Mouse (Mus musculus): ENCODE measurements at regions not wholly inside any gene's neighbourhood (a gene's known extent, or its start where the extent isn't known, plus 50 kb on each side); places are given as distances from the start of the nearest gene placed in this dataset.

DNA sequence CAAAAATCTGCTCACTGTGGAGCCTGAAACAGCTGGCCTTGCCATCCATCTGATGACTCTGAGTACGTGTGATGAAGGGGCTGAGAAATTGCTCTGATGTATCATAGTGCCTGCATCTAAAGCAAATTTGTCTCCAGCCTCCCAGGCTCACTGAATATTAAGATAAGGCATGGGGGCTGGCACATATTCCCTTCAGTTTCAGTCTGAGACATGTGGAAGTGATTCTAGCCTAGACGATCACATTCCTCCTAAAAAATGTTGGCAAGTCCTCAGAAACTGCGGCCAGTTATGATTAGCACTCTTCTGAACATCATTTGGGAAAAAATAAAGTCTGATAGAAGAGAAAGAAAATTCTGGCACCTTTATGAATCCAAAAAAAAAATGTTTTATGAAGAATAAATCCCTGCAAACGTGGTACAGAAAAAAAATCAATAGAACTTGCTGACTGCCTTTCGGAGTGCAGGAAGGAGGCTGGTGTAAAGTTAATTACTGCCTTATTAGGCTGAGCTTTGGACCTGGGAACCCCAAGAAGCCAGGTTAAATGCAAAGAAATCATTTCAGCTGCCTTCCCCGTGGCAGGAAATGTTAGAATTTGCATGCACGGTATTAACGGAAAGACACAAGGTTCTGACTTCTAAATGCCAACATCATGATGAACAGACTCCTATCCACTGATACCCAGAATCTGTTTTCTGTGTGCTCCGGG is 762.2 kb downstream of the Adgrl2 start:
- Histone ChIP-seq H3K4me3 (ENCODE audit: insufficient read depth, low read depth, low read length) (no peak overlapping the region), H3K4me1 (ENCODE audit: control insufficient read depth, insufficient read depth, insufficient read length, low read length) (no peaks in the 10 kb centered on the region), H3K27ac (replicated peaks; ENCODE audit: low read depth, low read length) (no peak overlapping the region)

DNA sequence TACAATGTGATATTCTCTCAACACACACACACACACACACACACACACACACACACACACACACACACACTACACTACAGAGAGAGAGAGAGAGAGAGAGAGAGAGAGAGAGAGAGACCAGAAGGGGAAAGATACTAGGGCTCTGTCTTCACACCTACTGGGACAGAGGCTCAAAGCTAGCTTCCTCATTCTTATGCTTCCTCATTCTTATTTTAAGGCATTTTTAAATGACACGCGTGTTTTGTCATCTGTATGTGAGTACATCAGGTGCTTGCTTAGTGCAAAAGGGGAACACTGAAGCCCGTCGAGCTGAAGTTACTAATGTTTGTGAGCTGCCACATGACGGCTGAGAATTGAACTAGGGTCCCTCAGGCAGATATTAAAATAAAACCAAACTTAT is 769.5 kb downstream of the Adgrl2 start:
- no peak overlapping the region for H3K4me3 ChIP-seq (ENCODE audit: insufficient read depth, low read depth, low read length)
- H3K4me1 ChIP-seq (ENCODE audit: control insufficient read depth, insufficient read depth, insufficient read length, low read length) = no peaks in the 10 kb centered on the region
- no peak overlapping the region for H3K27ac ChIP-seq (replicated peaks; ENCODE audit: low read depth, low read length)

GRCm38 (mm10) chr3:148220024-148220590 is 770.2 kb downstream of the Adgrl2 start:
- Histone ChIP-seq H3K4me1 (ENCODE audit: control insufficient read depth, insufficient read depth, insufficient read length, low read length) (no peaks in the 10 kb centered on the region), H3K27ac (replicated peaks; ENCODE audit: low read depth, low read length) (no peak overlapping the region), H3K4me3 (ENCODE audit: insufficient read depth, low read depth, low read length) (no peak overlapping the region)

- no peak overlapping the region for H3K4me3 ChIP-seq (ENCODE audit: insufficient read depth, low read depth, low read length)
- no peaks in the 10 kb centered on the region for H3K4me1 ChIP-seq (ENCODE audit: control insufficient read depth, insufficient read depth, insufficient read length, low read length)
- H3K27ac ChIP-seq (replicated peaks; ENCODE audit: low read depth, low read length) = no peak overlapping the region
Measured at GRCm38 (mm10) chr3:148202148-148202547, 788.2 kb downstream of the Adgrl2 start.

DNA sequence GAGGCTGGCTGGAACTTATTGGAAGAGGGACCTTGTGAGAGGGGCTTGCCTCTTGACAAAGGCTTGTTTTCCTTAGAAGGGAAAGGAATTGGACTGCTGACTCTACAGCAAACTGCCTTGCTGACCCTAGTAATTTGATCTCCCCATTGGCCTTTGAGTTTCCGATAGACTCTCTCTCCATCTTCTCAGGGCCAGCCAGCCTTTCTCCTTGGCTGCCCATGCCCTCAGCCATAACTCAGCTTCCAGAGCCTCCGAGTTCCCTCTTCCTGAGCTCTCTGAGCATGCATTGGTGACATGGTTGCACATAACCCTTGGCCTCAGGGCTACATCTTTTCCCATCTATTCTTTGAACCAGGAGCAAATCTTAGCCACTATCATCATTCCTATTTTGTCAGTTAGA is 803.7 kb downstream of the Adgrl2 start:
- H3K4me3 ChIP-seq (ENCODE audit: insufficient read depth, low read depth, low read length) = no peak overlapping the region
- no peak overlapping the region for H3K27ac ChIP-seq (replicated peaks; ENCODE audit: low read depth, low read length)
- no peaks in the 10 kb centered on the region for H3K4me1 ChIP-seq (ENCODE audit: control insufficient read depth, insufficient read depth, insufficient read length, low read length)

- no peaks in the 10 kb centered on the region for H3K4me1 ChIP-seq (ENCODE audit: control insufficient read depth, insufficient read depth, insufficient read length, low read length)
- no peak overlapping the region for H3K4me3 ChIP-seq (ENCODE audit: insufficient read depth, low read depth, low read length)
- no peak overlapping the region for H3K27ac ChIP-seq (replicated peaks; ENCODE audit: low read depth, low read length)
Measured at GRCm38 (mm10) chr3:148167556-148167955, 822.8 kb downstream of the Adgrl2 start.

DNA sequence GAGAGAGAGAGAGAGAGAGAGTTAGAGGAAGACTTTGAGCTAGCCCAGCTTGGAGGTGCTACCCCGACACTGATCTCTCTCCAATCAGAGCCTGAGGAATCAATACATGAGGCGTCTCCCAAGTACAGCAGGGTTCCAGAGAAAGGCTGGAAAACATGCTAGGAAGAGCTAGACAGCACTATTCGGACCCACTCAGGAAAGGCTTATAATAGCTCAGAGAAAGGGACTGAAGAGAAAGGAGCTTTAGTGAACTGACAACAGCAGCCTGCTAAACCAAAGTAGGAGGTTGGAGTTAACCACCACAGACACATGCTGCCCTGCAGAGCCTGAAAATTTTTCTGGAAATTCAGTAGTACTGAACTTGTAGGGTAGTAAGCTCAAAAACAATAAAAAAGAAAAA is 831.3 kb downstream of the Adgrl2 start:
- Histone ChIP-seq H3K27ac (replicated peaks; ENCODE audit: low read depth, low read length) (no peak overlapping the region), H3K4me1 (ENCODE audit: control insufficient read depth, insufficient read depth, insufficient read length, low read length) (no peaks in the 10 kb centered on the region), H3K4me3 (ENCODE audit: insufficient read depth, low read depth, low read length) (no peak overlapping the region)

GRCm38 (mm10) chr3:148158533-148158932 is 831.8 kb downstream of the Adgrl2 start:
- Histone ChIP-seq H3K27ac (replicated peaks; ENCODE audit: low read depth, low read length) (no peak overlapping the region), H3K4me3 (ENCODE audit: insufficient read depth, low read depth, low read length) (no peak overlapping the region), H3K4me1 (ENCODE audit: control insufficient read depth, insufficient read depth, insufficient read length, low read length) (no peaks in the 10 kb centered on the region)

GRCm38 (mm10) chr3:148143776-148144175 is 846.6 kb downstream of the Adgrl2 start:
- no peak overlapping the region for H3K27ac ChIP-seq (replicated peaks; ENCODE audit: low read depth, low read length)
- H3K4me1 ChIP-seq (ENCODE audit: control insufficient read depth, insufficient read depth, insufficient read length, low read length) = no peaks in the 10 kb centered on the region
- no peak overlapping the region for H3K4me3 ChIP-seq (ENCODE audit: insufficient read depth, low read depth, low read length)

GRCm38 (mm10) chr3:148136791-148137251 is 853.5 kb downstream of the Adgrl2 start:
- no peaks in the 10 kb centered on the region for H3K4me1 ChIP-seq (ENCODE audit: control insufficient read depth, insufficient read depth, insufficient read length, low read length)
- no peak overlapping the region for H3K27ac ChIP-seq (replicated peaks; ENCODE audit: low read depth, low read length)
- H3K4me3 ChIP-seq (ENCODE audit: insufficient read depth, low read depth, low read length) = no peak overlapping the region

DNA sequence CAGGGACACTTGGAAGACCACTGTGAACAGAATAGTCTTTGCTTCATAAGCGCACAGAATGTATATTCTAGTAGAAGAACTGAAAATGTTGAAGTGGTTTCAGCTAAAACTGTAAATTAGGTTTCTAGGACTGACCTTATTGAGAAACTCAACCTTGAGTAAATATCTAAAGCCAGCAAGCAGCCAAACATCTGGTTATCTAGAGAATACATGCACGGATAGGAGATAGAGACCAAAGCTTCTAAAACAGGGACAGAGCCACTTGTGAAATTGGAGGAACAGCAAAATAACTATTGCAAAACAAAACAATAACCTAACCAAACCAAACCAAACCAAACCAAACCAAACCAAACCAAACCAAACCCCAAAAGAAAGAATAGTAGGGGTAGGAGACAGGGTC is 855.7 kb downstream of the Adgrl2 start:
- Histone ChIP-seq H3K4me3 (ENCODE audit: insufficient read depth, low read depth, low read length) (no peak overlapping the region), H3K27ac (replicated peaks; ENCODE audit: low read depth, low read length) (no peak overlapping the region), H3K4me1 (ENCODE audit: control insufficient read depth, insufficient read depth, insufficient read length, low read length) (no peaks in the 10 kb centered on the region)

DNA sequence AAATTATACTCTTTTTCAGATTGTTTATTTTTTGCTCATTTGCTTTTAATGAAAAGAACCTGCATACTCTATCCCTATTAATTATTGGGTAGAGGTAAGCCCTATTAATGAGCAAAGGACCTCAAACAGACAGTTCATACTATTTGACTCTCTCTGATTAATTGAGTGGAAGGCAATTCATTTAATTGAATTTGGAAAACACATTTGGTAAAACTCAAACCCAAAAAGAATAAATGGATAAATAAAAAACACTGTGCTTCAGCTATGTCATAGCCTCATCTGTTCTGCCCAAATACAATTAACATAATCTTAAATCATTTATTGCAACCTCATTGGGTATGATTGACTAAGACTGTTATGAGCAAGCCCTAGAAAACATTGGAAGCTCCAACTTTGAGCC is 874.8 kb downstream of the Adgrl2 start:
- no peaks in the 10 kb centered on the region for H3K4me1 ChIP-seq (ENCODE audit: control insufficient read depth, insufficient read depth, insufficient read length, low read length)
- no peak overlapping the region for H3K27ac ChIP-seq (replicated peaks; ENCODE audit: low read depth, low read length)
- H3K4me3 ChIP-seq (ENCODE audit: insufficient read depth, low read depth, low read length) = no peak overlapping the region

DNA sequence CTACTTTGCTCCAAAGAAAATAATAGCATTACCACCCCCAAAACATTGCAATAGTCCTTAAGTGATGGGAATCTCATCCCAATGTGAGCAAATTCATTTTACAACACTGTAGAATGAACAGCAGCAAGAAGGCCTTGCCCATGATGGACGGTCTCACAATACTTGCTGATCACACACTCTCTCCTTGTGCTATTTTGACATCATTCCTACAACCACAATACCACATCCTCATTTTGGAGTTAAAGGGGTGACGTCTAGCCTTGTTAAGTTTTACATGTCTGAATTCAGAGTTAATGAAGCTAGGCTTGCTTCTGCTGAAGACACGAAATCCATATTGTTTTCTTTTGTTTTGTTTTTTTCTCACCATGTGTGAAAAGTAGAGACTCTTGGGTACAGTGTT is 878.2 kb downstream of the Adgrl2 start:
- Histone ChIP-seq H3K4me3 (ENCODE audit: insufficient read depth, low read depth, low read length) (no peak overlapping the region), H3K4me1 (ENCODE audit: control insufficient read depth, insufficient read depth, insufficient read length, low read length) (no peaks in the 10 kb centered on the region), H3K27ac (replicated peaks; ENCODE audit: low read depth, low read length) (no peak overlapping the region)

DNA sequence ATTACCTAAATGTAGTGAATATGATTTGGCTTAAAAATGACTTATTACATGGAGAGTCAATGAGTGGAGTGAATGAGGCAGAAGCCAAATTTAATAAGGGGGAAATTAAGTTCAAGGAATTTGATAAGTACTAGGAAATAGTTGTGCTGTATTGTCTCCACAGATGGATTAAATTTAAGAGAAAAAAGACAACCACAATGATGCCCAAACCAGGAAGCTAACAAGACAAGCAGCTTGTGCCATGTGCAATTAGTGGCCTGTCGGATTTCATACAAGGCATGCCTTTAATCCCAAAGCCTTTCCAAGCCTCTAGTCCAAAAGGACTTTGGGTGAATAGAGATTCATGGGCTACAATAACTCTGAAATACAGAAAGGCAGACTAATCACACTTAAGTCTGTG is 883.3 kb downstream of the Adgrl2 start:
- no peak overlapping the region for H3K4me3 ChIP-seq (ENCODE audit: insufficient read depth, low read depth, low read length)
- H3K4me1 ChIP-seq (ENCODE audit: control insufficient read depth, insufficient read depth, insufficient read length, low read length) = no peaks in the 10 kb centered on the region
- H3K27ac ChIP-seq (replicated peaks; ENCODE audit: low read depth, low read length) = no peak overlapping the region

DNA sequence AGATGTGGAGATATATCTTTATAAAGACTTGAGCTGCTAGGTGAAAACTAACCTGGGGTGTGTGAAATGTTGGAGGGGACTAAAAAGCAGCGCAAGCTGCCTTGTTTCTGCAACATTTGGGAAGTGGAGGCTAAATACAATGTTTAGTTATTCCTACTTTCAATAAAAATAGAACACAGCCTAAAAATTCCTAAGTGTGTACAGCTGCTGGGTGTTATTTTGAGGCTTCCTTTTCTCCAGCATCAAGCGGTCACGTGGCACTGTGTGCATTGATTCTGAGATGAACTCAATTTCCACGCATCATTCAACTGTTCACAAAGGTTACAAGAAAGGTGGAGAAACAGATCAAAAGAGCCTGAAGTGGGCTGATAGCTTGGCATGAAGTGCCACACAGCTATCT is 896.4 kb downstream of the Adgrl2 start:
- Histone ChIP-seq H3K4me3 (ENCODE audit: insufficient read depth, low read depth, low read length) (no peak overlapping the region), H3K27ac (replicated peaks; ENCODE audit: low read depth, low read length) (no peak overlapping the region), H3K4me1 (ENCODE audit: control insufficient read depth, insufficient read depth, insufficient read length, low read length) (no peaks in the 10 kb centered on the region)

DNA sequence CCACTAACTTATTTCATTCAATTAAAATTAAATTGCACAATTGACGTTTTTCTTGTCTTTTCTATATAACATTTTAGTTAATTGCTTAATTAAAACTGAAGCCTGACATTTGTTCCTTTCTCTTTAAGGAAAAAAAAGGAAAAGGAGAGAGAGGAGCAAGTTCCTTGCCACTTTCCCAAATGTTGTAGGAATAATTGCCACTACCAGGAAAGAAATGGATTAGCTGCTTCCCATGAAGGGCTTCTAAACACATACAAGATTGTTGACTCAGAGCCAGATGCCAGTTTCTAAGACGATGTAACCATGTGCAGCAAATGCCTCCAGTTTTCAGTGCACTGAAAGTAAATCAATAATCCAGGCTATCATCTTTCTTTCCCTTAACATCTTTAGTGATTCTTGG is 914.5 kb downstream of the Adgrl2 start:
- Histone ChIP-seq H3K4me1 (ENCODE audit: control insufficient read depth, insufficient read depth, insufficient read length, low read length) (no peaks in the 10 kb centered on the region), H3K27ac (replicated peaks; ENCODE audit: low read depth, low read length) (no peak overlapping the region)

More for the DNA sequence above, 914.5 kb downstream of the Adgrl2 start:
- H3K4me3 ChIP-seq (ENCODE audit: insufficient read depth, low read depth, low read length) = no peak overlapping the region
